Mouse (Mus musculus): ENCODE results near the gene Tec.

GRCm38 (mm10) chr5:72781776-72782175 lies 86.5 kb downstream of the Tec start:
- TF ChIP-seq CTCF (IDR thresholded peaks at IDR 0.05; ENCODE audit: low read depth) (no peak), EP300 (optimal IDR thresholded peaks at IDR 0.05) (no peak)

All from stomach, postnatal 0 days (tissue).